Mouse (Mus musculus) kidney, postnatal 25 days (tissue): Measurements from ENCODE around the gene Fstl4.

Experiments
- DNase-seq, 2 experiments: peaks; one replicate each; pipeline ENCODE4 v3.0.0; 2021; ENCODE audit warnings: mixed read lengths in 2 of 2

The Fstl4 gene

DNA sequence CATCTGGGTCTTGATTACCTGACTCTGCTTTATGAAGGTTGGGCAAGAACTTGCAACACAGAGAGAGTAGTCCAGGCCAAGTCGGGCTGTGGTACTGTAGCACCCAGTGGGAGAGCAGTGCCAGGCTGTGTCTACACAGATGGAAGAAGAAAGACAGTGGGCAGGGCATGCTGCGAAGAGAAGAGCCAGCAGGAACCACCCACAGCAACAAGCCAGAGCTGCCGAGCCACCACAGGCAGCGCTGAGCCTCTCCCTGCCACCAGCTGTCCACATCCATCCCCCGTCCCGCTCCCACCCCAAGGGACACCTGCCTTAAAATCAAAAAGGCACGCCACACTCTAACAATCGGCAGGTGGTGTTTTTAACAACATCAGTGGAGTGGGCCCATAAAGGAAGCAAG lies 332.9 kb downstream of the Fstl4 start:
- no peak for DNase-seq

DNA sequence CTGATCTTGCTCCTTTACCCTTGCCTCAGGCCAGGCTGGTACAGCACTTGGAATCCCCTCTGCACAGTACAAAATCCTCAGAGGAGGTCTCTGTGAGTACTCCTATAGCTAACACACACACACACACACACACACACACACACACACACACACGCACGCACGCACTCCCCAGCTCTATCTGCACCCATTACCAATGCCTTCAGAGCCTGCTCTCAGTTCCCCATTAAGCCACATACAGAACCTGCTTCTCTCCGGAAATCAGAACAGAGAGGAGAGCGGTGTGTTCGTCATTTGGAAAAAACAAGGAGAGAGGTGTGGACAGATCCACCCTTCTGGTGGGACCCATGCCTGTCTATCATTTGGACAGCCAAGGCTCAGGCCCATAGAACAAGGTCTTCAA lies 333.4 kb downstream of the Fstl4 start:
- DNase-seq, result no peak

DNA sequence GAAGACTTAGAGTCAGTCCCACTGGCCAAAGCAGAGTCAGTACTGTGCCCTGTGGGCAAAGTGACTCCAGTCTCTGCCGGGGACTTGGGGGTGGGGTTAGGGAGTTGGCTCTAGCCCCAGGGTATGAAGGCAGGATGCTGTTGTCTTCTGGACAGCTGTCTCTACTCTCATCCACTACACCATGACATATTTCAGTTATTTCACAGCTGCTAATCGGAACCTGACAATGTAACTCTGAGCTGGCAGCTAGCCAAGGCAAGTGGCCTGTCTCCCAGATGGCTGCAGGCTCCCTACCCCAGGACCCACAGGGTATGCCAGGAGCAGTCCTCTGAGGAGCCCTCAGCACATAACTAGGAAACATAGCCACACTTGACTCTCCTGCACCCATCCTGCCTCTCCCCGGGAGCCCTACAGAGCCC lies 334.4 kb downstream of the Fstl4 start:
- peak in 1 of 2 experiments; percentile 21 for DNase-seq

DNA sequence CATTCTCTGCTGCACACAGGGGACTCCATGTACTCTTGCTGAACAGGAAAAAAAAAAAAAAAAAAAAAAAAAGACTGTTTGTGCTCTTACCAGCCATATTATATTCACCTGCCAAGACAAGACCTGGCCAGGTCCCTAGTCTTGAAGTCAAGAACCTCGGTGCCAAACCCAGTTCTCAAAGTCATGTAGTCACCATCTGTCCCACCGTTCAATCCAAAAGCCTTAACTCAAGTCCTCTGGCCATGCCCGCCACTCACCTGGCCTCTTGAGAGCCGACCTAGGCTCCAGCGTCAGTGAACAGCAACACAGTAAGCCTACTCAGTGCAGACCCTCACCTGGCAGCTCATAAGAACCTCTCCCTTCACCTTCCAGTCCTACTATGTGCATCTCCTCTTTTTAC lies 334.9 kb downstream of the Fstl4 start:
- no peak for DNase-seq

DNA sequence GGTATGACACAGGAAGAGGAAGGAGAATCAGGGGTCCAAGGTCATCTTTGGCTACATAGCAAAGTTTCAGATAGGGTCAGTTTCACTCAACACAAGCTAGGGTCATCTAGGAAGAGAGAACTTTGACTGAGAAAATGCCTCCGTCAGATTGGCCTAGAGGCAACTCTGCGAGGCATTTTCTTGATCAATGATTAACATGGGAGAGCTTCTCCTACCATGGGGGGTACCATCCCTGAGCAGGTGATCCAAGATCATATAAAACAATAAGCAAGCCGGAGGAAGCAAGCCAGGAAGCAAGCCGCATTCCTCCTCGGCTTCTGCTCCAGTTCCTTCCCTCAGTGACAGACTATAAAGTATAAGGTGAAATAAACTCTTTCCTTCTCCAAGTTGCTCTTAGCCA lies 337.3 kb downstream of the Fstl4 start:
- peak in 1 of 2 experiments; percentile 44 for DNase-seq

DNA sequence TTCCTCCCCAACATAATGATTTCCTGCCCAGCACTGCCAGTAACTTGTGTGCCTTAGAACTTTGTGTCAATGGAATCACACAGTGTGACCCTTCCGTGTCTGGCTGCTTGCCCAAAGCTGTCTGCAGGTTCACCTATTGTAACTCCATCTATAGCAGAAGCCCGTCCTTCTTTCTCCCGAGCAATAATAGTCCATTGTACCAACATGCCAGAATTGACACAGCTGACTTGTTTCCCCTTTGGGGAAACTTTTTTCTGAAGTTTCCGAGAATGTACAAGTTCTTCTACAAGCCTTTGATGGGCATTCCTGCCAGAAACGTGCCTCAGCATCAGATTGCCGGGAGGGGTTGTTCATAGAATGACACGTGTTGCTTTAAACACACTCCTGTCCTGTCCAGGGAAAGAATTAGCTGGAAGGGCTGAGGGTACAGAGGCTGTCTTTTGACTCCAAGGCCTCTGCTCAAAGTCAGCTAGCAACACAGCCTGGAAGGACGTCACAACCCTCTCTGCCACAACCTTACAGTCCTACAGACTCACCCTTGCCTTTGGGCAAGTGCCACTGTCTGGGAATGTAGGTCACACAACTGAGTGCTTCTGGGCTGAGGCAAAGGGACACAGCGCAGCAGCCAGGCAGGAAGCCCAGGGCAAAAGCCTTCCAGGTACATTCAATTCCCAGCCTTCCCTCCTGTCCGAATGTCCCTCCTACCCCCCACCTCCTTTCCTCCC lies 339.3 kb downstream of the Fstl4 start:
- DNase-seq, result peak; percentile 50 to 81

DNA sequence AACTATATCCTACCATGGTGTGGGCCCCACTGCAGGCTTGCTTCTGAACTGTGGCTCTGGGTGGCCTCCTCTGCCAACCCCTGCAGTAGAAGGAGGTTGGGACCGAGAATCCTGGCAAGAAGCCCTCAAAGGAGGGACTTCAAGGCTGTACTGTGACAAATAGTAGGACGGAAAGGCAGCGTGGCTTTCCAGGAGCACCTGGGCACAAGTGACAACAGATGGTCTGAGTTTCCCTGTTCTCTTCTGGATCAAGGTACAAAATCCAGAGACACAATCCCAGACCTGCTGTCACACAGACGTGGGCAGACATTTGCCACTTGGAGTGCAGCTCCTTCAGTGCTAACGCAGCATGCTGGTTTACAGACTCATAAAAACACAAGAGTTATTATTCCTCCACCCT lies 343.3 kb downstream of the Fstl4 start:
- peak in 1 of 2 experiments; percentile 45 for DNase-seq

DNA sequence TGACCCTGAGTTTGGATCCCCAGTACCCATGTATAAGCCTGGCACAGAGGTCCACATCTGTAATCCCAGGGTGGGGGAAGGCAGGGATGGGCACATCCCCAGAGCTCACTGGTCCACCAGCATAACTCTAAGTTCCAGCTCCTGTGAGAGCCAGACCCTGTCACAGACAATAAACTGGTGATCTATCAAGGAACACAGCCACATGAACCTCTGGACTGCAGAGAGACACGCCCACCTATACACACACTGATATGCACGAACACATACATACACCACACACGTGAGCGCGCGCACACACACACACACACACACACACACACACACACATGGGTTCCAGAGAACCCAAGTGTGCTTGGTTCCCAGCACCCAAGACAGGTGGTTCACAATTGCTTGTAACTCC lies 344.4 kb downstream of the Fstl4 start:
- no peak for DNase-seq

DNA sequence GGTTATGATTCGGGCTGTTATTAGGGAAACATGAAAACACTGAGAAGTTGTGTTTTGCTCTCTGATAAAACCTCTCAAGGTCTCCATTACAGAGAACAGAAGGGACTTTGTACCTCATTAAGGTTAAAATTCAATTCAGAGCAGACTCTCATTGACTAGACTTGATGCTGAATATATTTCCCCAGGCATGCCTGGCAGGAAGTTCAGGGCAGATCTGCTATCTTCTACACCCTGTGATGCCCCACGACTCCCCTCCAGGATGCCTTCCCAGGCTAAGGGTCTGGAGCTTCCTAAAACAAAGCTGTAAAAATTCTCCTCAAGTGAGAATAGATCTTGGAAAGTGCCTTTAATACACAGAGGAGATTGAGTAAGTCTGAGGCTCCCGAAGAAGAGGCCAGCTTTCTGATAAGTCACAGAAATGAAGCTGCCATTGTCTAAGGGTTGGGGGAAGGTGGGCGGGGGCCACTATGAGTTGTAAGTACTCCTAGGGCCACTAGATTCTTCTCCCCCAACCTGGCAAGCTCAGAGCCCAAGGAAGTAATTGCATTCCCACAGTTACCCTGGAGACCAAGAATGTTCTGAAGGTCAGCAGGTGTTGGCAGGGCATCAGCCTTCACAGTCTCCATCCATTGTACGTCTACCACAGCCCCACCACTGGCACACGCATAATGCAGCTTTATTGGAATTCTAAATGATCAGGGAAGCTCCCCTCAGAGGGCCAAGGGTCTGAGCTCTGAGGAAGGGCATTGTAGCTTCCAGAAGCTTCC lies 345.4 kb downstream of the Fstl4 start:
- DNase-seq, result peak; percentile 69 to 80

DNA sequence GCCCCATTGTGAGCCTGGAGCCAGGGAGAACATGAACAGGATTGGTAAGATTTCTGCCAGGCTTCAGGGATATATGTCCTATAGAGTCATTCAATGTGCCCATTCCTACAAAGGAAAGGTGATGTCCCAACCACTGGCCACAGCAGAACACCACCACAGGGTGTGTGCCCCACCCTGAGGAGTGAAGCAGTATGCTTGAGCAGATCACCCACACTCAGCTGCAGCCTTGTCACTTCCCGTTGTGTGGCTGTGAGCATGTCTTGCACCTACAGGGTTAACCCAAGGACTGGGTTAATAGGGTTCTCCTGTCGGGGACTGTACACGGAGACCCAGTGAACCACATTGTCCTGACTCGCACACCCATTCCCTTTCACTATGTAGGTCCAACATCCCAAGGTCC lies 351.3 kb downstream of the Fstl4 start:
- no peak for DNase-seq

DNA sequence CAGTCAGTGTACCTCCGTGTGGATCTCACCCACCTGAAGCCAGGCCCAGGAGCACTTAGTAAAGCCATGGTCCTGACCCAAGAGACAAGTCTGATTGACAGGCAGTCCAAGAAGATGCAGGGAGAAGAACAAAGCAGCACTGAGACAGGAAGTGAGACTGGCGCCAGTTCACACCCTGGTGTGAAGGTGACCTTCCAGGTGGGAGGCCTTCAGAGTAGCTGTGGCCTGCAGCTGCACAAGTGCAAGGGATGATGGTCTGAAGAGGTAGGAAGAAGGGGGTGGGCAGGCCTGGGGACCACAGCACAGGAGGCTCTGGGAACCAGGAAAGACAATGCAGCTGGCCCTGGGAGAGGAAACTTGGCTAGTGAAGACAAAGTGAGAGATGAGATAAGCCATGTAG lies 351.9 kb downstream of the Fstl4 start:
- no peak for DNase-seq

DNA sequence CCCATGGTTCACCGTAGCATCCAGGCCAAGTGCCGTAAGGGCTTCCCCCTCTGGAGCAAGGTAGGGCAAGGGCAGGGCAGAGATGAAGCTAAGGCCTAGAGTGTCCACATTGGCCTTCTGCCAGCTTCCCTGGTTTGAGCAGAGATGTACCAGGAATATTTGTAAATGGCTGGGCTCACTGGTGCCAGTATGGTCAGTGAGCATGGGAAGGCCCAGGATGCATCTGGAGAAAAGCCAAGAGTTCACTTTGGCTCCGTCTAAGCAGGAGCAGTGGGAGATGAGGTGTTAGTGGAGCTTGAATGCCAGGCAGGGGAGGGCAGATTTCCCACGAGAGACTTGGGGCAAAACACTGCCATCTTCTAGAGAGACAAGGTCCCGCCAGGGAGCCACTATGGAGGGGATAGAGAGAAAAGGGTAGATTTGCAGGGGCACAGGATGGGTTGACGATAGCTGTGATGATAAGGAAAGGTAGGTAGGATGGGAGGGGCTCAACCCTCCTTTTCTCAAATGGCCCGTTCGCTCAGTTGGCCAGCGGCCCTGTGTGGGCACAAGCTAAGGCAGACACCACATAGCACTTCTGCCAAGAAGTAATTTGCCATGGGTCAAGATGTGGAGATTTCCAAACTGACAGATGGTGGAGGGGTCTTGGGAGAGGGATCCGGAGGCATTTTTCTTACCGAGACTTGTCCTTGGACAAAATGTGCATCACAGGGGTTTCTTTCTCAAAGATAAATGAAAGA lies 354.0 kb downstream of the Fstl4 start:
- DNase-seq, result peak; percentile 65 to 67

DNA sequence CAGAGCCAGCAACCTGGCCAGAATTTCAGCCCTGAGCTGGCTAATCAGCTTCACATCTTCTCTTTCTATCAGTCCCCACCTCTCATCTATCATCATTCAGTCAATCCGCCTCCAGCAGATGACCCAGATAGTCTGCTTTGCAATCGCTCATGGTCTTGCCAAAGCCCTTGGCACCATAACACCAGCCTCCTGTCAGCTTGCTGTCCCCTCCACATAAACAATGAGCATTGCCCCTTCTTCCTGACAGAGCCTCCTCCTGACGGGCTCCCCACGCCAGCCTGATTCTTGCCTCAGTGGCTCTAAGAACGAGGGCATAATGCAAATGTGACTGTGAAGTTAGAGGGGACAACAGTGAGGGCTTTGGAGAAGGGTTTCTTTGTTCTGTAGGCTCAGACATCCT lies 355.5 kb downstream of the Fstl4 start:
- DNase-seq, result no peak

DNA sequence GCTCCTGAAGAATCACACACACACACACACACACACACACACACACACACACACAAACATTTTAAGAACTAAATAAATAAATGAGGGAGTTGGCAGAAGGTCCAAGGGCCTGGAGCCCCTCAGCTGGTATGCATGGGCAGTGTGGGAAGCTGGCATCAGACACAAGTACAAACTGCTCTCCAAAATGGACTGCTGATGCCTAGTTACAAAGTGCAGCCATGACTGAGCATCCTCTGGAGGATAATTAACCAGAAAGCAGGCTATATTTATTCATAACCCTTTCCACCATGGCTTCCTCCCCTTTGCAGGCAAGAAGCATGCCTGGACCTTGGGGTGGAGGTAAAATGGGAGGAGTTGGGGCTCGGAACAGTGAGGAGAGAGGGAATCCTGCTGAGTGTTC lies 356.8 kb downstream of the Fstl4 start:
- DNase-seq, result peak; percentile 45 to 74

DNA sequence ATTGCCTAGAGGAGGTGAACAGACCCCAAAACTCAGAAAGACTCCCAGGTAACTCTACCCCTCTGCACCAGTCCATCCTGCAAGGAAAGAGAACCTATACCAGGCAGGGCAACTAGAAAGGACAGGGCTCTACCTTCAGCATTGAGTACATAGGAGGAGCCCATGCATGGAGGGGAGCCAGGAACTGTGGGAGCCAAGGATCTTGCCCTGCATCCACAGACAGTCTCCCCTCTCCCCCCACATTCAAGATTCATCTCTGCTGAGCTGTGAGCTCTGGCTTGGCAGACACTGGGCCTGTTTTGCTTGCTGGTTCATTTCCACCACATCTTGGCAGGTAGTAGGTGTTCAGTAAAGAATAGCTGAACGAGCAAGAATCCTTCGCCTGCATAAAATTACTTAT lies 360.4 kb downstream of the Fstl4 start:
- no peak for DNase-seq

DNA sequence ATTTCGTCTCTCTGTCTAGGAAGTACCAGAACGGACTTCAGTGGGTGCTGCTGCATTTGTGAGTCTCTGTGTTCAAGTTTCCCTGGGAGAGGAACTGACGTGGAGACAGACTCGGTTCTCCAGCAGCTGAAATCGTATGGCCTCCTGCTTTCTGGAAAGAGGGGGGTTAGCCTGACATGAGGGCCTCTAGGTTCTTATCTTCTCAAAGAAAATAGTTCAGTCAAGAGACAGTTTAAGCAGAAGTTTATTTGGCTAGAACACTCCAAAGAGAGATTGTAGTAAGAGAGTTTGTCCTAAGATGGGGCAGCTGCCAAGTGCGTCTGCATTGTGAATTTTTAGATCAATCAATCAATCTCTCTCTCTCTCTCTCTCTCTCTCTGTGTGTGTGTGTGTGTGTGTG lies 362.2 kb downstream of the Fstl4 start:
- no peak for DNase-seq

DNA sequence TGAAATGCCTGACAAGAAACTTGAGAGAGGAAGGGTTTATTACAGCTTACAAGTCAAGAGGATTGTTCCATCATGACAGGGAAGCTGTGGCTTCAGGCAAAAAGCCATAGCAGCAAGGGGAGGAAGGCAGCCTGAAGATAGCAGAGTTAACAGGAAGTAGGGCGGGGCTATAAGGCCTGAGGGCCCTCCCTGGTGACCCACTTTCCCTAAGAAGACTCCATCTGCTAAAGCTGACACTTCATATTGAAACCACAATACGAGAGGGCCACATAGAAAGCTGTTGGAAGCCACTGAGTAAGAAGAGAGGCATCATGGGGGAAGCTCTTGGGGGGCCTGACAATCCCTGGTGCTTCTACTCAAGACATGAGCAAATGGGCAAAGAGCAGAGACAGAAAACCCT lies 364.2 kb downstream of the Fstl4 start:
- no peak for DNase-seq

DNA sequence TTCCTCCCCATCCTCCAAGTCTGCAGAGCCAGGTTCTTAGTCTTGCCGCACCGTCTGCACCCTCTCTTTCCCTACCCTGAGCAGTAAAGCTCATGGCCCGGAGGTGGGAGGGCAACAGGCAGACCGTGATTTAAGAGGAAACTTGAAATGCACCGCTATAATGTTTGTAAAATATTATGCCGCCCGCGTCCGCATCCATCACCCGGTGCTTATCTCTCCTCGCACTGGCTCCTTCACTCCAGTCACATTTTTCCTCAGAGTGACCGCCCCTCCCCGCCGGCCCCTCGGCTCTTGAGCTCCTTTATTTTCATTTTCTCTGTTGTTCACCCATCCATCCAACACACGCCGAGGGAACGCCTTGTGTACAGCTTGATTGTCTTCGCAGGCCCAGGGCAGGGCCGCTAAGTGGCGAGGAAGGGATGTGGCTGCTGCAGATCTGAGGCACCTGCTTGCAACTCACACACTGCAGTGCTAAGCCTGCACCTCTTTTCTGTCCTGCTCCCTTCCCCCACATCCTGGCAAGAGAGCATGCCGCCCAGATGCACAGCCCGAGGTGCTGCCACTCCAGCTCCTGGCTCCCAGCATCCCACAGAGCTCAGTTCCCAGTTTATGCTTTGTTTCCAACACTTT lies 368.1 kb downstream of the Fstl4 start:
- DNase-seq, result no peak

DNA sequence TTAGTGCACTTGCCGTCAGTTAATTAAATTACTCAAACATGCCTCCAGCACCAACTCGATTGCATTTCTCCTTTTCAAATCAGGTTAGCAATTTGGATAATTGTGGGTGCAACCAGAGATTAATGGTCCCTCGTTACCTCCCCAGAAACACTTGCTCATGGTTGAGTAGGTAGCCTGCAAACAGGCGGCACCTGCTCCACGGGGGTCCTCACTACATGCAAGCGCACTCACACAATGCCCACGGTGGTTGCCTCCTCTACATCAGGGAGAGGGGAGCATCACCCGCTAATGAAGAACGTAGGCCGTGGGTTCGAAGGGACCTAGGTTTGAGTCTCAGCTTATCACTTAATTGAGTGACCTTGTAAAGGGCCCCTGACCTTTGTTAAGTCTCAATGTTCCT lies 371.9 kb downstream of the Fstl4 start:
- no peak for DNase-seq

DNA sequence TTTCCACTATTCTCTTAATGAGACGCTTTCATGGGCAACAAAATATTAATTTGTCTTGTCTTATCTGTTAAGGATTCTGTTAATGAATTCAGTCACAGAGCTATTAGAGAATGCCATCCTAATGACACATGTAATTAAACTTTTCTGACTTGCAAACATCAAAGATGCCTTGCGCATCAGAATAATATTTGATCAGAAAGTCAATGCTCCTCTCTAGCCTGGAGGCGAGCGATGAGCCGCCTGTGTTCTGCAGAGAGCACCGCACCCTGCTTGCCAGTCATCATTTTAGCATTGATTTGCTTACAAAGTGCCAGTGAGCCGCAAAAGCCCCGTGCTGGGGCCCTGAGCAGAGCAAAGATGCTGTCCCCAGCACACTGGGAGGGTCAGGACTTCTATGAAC lies 372.9 kb downstream of the Fstl4 start:
- DNase-seq, result no peak

DNA sequence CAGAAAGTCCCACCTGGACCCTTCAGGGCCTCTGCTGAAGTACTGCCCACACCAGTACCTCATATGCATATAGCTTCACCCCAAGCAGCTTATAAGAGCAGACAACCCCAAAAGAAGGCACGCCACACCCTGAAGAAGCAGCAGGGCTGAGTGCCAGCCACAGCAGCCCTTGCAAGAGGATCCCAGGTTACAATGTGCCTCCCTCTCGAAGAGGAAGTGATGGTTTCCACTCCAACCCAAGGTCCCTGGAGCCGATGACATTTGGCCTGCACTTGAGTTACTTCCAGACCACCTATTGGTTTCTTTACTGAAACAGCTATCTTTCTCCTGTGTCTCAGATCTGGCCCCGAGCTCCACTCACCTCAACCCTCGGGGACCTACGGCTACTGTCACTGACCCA lies 373.8 kb downstream of the Fstl4 start:
- no peak for DNase-seq

DNA sequence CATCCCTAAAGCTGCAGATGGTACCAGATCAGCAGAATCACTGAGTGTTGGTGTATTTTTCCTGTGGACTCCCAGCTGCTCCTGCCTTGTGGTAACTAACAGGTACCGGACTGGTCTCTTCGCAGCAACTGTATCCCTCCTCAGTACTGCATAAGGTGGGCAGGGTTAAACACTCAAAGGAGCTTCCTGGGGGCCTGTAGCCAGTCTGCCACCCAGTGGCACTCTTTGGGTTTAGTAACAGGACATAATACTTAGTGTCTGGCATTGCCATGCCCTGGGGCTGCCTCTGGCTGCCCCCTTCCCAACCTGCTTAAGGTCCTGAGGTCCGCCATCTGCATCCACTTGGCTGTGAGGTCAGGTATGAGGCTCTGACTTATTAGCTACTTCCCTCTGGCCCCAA lies 375.2 kb downstream of the Fstl4 start:
- no peak for DNase-seq

DNA sequence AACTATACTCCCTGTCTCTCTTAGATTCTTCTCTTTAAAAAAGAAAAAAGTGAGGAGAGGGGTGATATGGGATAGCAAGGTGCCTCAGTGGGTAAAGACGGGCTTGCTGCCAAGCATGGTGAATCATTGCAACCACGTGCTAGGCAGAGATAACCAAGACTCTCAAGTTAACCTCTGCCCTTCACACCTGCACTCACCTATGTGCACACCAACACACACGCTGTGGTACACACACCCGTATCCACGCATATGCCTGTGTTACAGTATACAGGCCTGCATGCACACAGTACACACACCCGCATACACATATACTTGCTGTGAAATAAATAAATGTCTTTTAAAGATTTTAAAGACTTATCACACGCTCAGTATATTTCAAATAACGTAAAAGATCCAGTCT lies 375.8 kb downstream of the Fstl4 start:
- DNase-seq, result no peak
